Mouse (Mus musculus): ENCODE results near the gene Ltbp3. TPM values are rescaled to one million over a fixed set of nuclear protein-coding genes. Genes with fewer than 3 reads are reported as not detected.
A peak's percentile ranks its signal among the peaks of the same experiment; 100 is the strongest.

Ltbp3 gene
- polyA plus RNA-seq, 1 experiment from 2014 or later = 24.7 TPM

- Histone ChIP-seq H3K4me2 (peak overlapping the region; percentile 98), H3K36me3 (peaks cover 47% of the 10 kb centered on the region), H3K9me3 (no peaks in the 10 kb centered on the region), H3K4me1 (peaks cover 69% of the 10 kb centered on the region), H3K27me3 (replicated peaks) (no peaks in the 10 kb centered on the region), H3K27ac (replicated peaks) (peak overlapping the region; percentile 98), H3K4me3 (peak overlapping the region; percentile 96), H3K9ac (peak overlapping the region; percentile 98)
- 21% methylated on average over 12 of the region's 12 CpGs for WGBS
- ATAC-seq (ENCODE audit: extremely low read depth, insufficient number of reproducible peaks, low FRiP score, low TSS enrichment) = peak; percentile 31; the same call in 1 of the 2 replicates
These were observed 15.5 kb upstream of the Ltbp3 start for GRCm38 (mm10) chr19:5725029-5725707.

GRCm38 (mm10) chr19:5725767-5726515 is 14.8 kb upstream of the Ltbp3 start, which contains the start of gene Ehbp1l1:
TSS of gene Ehbp1l1 (minus strand) at chr19:5726317.
- Histone ChIP-seq H3K9me3 (no peaks in the 10 kb centered on the region), H3K4me3 (peak within 1 kb of the TSS; percentile 96), H3K9ac (peak within 1 kb of the TSS; percentile 98), H3K27ac (replicated peaks) (peak within 1 kb of the TSS; percentile 98), H3K4me2 (peak within 1 kb of the TSS; percentile 98), H3K36me3 (peaks cover 42% of the 10 kb centered on the region), H3K4me1 (peaks cover 77% of the 10 kb centered on the region), H3K27me3 (replicated peaks) (no peaks in the 10 kb centered on the region)
- ATAC-seq (ENCODE audit: extremely low read depth, insufficient number of reproducible peaks, low FRiP score, low TSS enrichment) = peak; percentile 34; the same call in 1 of the 2 replicates
- 4% methylated on average over 49 of the region's 49 CpGs for WGBS

GRCm38 (mm10) chr19:5726961-5727578 is 13.6 kb upstream of the Ltbp3 start:
- H3K4me3 ChIP-seq = peak overlapping the region; percentile 96
- no peak for ATAC-seq (ENCODE audit: extremely low read depth, insufficient number of reproducible peaks, low FRiP score, low TSS enrichment)
- H3K9ac ChIP-seq = peak overlapping the region; percentile 98
- peaks cover 84% of the 10 kb centered on the region for H3K4me1 ChIP-seq
- peak overlapping the region; percentile 98 for H3K27ac ChIP-seq (replicated peaks)
- 55% methylated on average over 15 of the region's 15 CpGs for WGBS
- no peaks in the 10 kb centered on the region for H3K27me3 ChIP-seq (replicated peaks)
- H3K36me3 ChIP-seq = peaks cover 31% of the 10 kb centered on the region
- H3K4me2 ChIP-seq = peak overlapping the region; percentile 98
- H3K9me3 ChIP-seq = no peaks in the 10 kb centered on the region

GRCm38 (mm10) chr19:5727701-5728100 is 13.0 kb upstream of the Ltbp3 start:
- no peaks in the 10 kb centered on the region for H3K27me3 ChIP-seq (replicated peaks)
- H3K4me2 ChIP-seq = peak overlapping the region; percentile 98
- H3K27ac ChIP-seq (replicated peaks) = peak overlapping the region; percentile 98
- H3K4me3 ChIP-seq = peak overlapping the region; percentile 96
- WGBS = 6% methylated on average over 14 of the region's 14 CpGs
- H3K4me1 ChIP-seq = peaks cover 80% of the 10 kb centered on the region
- ATAC-seq (ENCODE audit: extremely low read depth, insufficient number of reproducible peaks, low FRiP score, low TSS enrichment) = no peak
- H3K9ac ChIP-seq = peak overlapping the region; percentile 98
- H3K36me3 ChIP-seq = peaks cover 24% of the 10 kb centered on the region
- no peaks in the 10 kb centered on the region for H3K9me3 ChIP-seq

- Histone ChIP-seq H3K4me3 (peak overlapping the region; percentile 96), H3K4me1 (peaks cover 69% of the 10 kb centered on the region), H3K9me3 (no peaks in the 10 kb centered on the region), H3K4me2 (peak overlapping the region; percentile 98), H3K9ac (peak overlapping the region; percentile 98), H3K27ac (replicated peaks) (peak overlapping the region; percentile 98), H3K27me3 (replicated peaks) (no peaks in the 10 kb centered on the region), H3K36me3 (peaks cover 13% of the 10 kb centered on the region)
- WGBS = 9% methylated on average over 37 of the region's 37 CpGs
- ATAC-seq (ENCODE audit: extremely low read depth, insufficient number of reproducible peaks, low FRiP score, low TSS enrichment) = no peak
These were observed 11.9 kb upstream of the Ltbp3 start for GRCm38 (mm10) chr19:5728631-5729443.

- Histone ChIP-seq H3K4me2 (peak within 1 kb of the TSS; percentile 98), H3K36me3 (peaks cover 7% of the 10 kb centered on the region), H3K27me3 (replicated peaks) (no peaks in the 10 kb centered on the region), H3K4me3 (peak within 1 kb of the TSS; percentile 96), H3K4me1 (peaks cover 63% of the 10 kb centered on the region), H3K27ac (replicated peaks) (peak within 1 kb of the TSS; percentile 98), H3K9ac (peak within 1 kb of the TSS; percentile 98), H3K9me3 (no peaks in the 10 kb centered on the region)
- peak; percentile 42 for ATAC-seq (ENCODE audit: extremely low read depth, insufficient number of reproducible peaks, low FRiP score, low TSS enrichment)
- under 1% methylated on average over 37 of the region's 37 CpGs for WGBS
These were observed 11.3 kb upstream of the Ltbp3 start, which contains the start of gene Fam89b for GRCm38 (mm10) chr19:5729444-5729815. TSS of gene Fam89b (minus strand) at chr19:5729653.

GRCm38 (mm10) chr19:5730314-5731186 is 10.2 kb upstream of the Ltbp3 start:
- no peaks in the 10 kb centered on the region for H3K9me3 ChIP-seq
- H3K36me3 ChIP-seq = peaks cover 4% of the 10 kb centered on the region
- 70% methylated on average over 29 of the region's 29 CpGs for WGBS
- no peak overlapping the region for H3K27ac ChIP-seq (replicated peaks)
- ATAC-seq (ENCODE audit: extremely low read depth, insufficient number of reproducible peaks, low FRiP score, low TSS enrichment) = no peak
- peak overlapping the region; percentile 96 for H3K4me3 ChIP-seq
- H3K9ac ChIP-seq = peak overlapping the region; percentile 86
- H3K4me2 ChIP-seq = peak overlapping the region; percentile 98
- H3K27me3 ChIP-seq (replicated peaks) = peaks cover 5% of the 10 kb centered on the region
- peaks cover 52% of the 10 kb centered on the region for H3K4me1 ChIP-seq

- WGBS = under 1% methylated on average over 47 of the region's 47 CpGs
- H3K4me2 ChIP-seq = peak overlapping the region; percentile 98
- ATAC-seq (ENCODE audit: extremely low read depth, insufficient number of reproducible peaks, low FRiP score, low TSS enrichment) = peak; percentile 66
These were observed 9.3 kb upstream of the Ltbp3 start for GRCm38 (mm10) chr19:5731264-5731978.

GRCm38 (mm10) chr19:5734325-5734724 is 6.4 kb upstream of the Ltbp3 start:
- WGBS = 77% methylated on average over 9 of the region's 9 CpGs
- ATAC-seq (ENCODE audit: extremely low read depth, insufficient number of reproducible peaks, low FRiP score, low TSS enrichment) = no peak

More at GRCm38 (mm10) chr19:5731264-5731978, 9.3 kb upstream of the Ltbp3 start:
- Histone ChIP-seq H3K27me3 (replicated peaks) (peaks cover 14% of the 10 kb centered on the region), H3K36me3 (peaks cover 4% of the 10 kb centered on the region), H3K9ac (peak overlapping the region; percentile 86), H3K4me1 (peaks cover 48% of the 10 kb centered on the region), H3K9me3 (no peaks in the 10 kb centered on the region), H3K27ac (replicated peaks) (peak overlapping the region; percentile 22), H3K4me3 (peak overlapping the region; percentile 74)

More at GRCm38 (mm10) chr19:5734325-5734724, 6.4 kb upstream of the Ltbp3 start:
- Histone ChIP-seq H3K27me3 (replicated peaks) (peaks cover 31% of the 10 kb centered on the region), H3K36me3 (peaks cover 4% of the 10 kb centered on the region), H3K27ac (replicated peaks) (no peak overlapping the region), H3K4me2 (no peak overlapping the region), H3K4me3 (no peak overlapping the region), H3K9me3 (no peaks in the 10 kb centered on the region), H3K9ac (no peak overlapping the region), H3K4me1 (peaks cover 24% of the 10 kb centered on the region)
